Mouse (Mus musculus): ENCODE results near the gene Mtrex. TPM values are rescaled to one million over a fixed set of nuclear protein-coding genes. Genes with fewer than 3 reads are reported as not detected.

Gene Mtrex
- polyA plus RNA-seq, 1 experiment from 2014 or later, result 70.6 TPM

- Histone ChIP-seq H3K36me3 (ENCODE audit: control insufficient read depth, insufficient read depth, low read length) (peaks cover 29% of the 10 kb centered on the region), H3K4me2 (ENCODE audit: low read length) (no peak overlapping the region), H3K4me3 (ENCODE audit: low read depth, low read length) (no peak overlapping the region), H3K9me3 (replicated peaks; ENCODE audit: control insufficient read depth, low read length) (no peaks in the 10 kb centered on the region), H3K27me3 (replicated peaks; ENCODE audit: control insufficient read depth, insufficient read depth, low read length) (no peaks in the 10 kb centered on the region), H3K4me1 (ENCODE audit: control insufficient read depth, insufficient read depth, low read length) (no peaks in the 10 kb centered on the region), H3K27ac (ENCODE audit: low read depth, low read length) (no peak overlapping the region), H3K9ac (ENCODE audit: low read length) (no peak overlapping the region)
- no peak for ATAC-seq
- peak; percentile 17 for DNase-seq (ENCODE audit: low spot score)
- 30% methylated on average over 5 of the region's 5 CpGs for WGBS
Measured at GRCm38 (mm10) chr13:112861825-112862306, 65.3 kb downstream of the Mtrex start.

GRCm38 (mm10) chr13:112860911-112861310 is 66.3 kb downstream of the Mtrex start:
- Histone ChIP-seq H3K9ac (ENCODE audit: low read length) (no peak overlapping the region), H3K9me3 (replicated peaks; ENCODE audit: control insufficient read depth, low read length) (no peaks in the 10 kb centered on the region), H3K4me3 (ENCODE audit: low read depth, low read length) (no peak overlapping the region), H3K27ac (ENCODE audit: low read depth, low read length) (no peak overlapping the region), H3K36me3 (ENCODE audit: control insufficient read depth, insufficient read depth, low read length) (peaks cover 19% of the 10 kb centered on the region), H3K4me1 (ENCODE audit: control insufficient read depth, insufficient read depth, low read length) (no peaks in the 10 kb centered on the region), H3K4me2 (ENCODE audit: low read length) (no peak overlapping the region), H3K27me3 (replicated peaks; ENCODE audit: control insufficient read depth, insufficient read depth, low read length) (no peaks in the 10 kb centered on the region)
- 91% methylated on average over 9 of the region's 9 CpGs for WGBS
- DNase-seq (ENCODE audit: low spot score) (no peak), ATAC-seq (no peak)

- Histone ChIP-seq H3K4me1 (ENCODE audit: control insufficient read depth, insufficient read depth, low read length) (no peaks in the 10 kb centered on the region), H3K27me3 (replicated peaks; ENCODE audit: control insufficient read depth, insufficient read depth, low read length) (no peaks in the 10 kb centered on the region), H3K9ac (ENCODE audit: low read length) (no peak overlapping the region), H3K4me3 (ENCODE audit: low read depth, low read length) (no peak overlapping the region), H3K4me2 (ENCODE audit: low read length) (no peak overlapping the region), H3K36me3 (ENCODE audit: control insufficient read depth, insufficient read depth, low read length) (peaks cover 14% of the 10 kb centered on the region), H3K27ac (ENCODE audit: low read depth, low read length) (no peak overlapping the region), H3K9me3 (replicated peaks; ENCODE audit: control insufficient read depth, low read length) (no peaks in the 10 kb centered on the region)
- ATAC-seq (no peak), DNase-seq (ENCODE audit: low spot score) (no peak)
- 91% methylated on average over 2 of the region's 2 CpGs for WGBS
Measured at GRCm38 (mm10) chr13:112860370-112860769, 66.8 kb downstream of the Mtrex start.

- ATAC-seq (no peak), DNase-seq (ENCODE audit: low spot score) (no peak)
- Histone ChIP-seq H3K36me3 (ENCODE audit: control insufficient read depth, insufficient read depth, low read length) (peaks cover 7% of the 10 kb centered on the region; the same call in 1 of the 2 replicates), H3K4me3 (ENCODE audit: low read depth, low read length) (no peak overlapping the region), H3K27ac (ENCODE audit: low read depth, low read length) (no peak overlapping the region), H3K27me3 (replicated peaks; ENCODE audit: control insufficient read depth, insufficient read depth, low read length) (no peaks in the 10 kb centered on the region), H3K9me3 (replicated peaks; ENCODE audit: control insufficient read depth, low read length) (no peaks in the 10 kb centered on the region), H3K4me1 (ENCODE audit: control insufficient read depth, insufficient read depth, low read length) (no peaks in the 10 kb centered on the region), H3K9ac (ENCODE audit: low read length) (no peak overlapping the region), H3K4me2 (ENCODE audit: low read length) (no peak overlapping the region)
- 93% methylated on average over 21 of the region's 21 CpGs for WGBS
Measured at GRCm38 (mm10) chr13:112859574-112860134, 67.5 kb downstream of the Mtrex start.

GRCm38 (mm10) chr13:112857921-112858320 is 69.3 kb downstream of the Mtrex start:
- no peaks in the 10 kb centered on the region for H3K36me3 ChIP-seq (ENCODE audit: control insufficient read depth, insufficient read depth, low read length)
- H3K4me1 ChIP-seq (ENCODE audit: control insufficient read depth, insufficient read depth, low read length), result 0 out of 2 replicates have a peak, but pooled peaks cover 4% of the 10 kb centered on the region
- no peak overlapping the region for H3K27ac ChIP-seq (ENCODE audit: low read depth, low read length)
- no peak overlapping the region for H3K4me2 ChIP-seq (ENCODE audit: low read length)
- H3K9me3 ChIP-seq (replicated peaks; ENCODE audit: control insufficient read depth, low read length), result no peaks in the 10 kb centered on the region
- no peak overlapping the region for H3K4me3 ChIP-seq (ENCODE audit: low read depth, low read length)
- H3K27me3 ChIP-seq (replicated peaks; ENCODE audit: control insufficient read depth, insufficient read depth, low read length), result no peaks in the 10 kb centered on the region
- no peak for DNase-seq (ENCODE audit: low spot score)
- WGBS, result 72% methylated on average over 7 of the region's 7 CpGs
- no peak for ATAC-seq
- H3K9ac ChIP-seq (ENCODE audit: low read length), result no peak overlapping the region

- WGBS, result 46% methylated on average over 6 of the region's 6 CpGs
- H3K9ac ChIP-seq (ENCODE audit: low read length), result no peak overlapping the region
- ATAC-seq, result peak; percentile 34; the same call in 1 of the 2 replicates
Measured at GRCm38 (mm10) chr13:112854402-112854801, 72.8 kb downstream of the Mtrex start.

GRCm38 (mm10) chr13:112853710-112854316 is 73.4 kb downstream of the Mtrex start:
- peak; percentile 20 for DNase-seq (ENCODE audit: low spot score)

More at GRCm38 (mm10) chr13:112854402-112854801, 72.8 kb downstream of the Mtrex start:
- Histone ChIP-seq H3K4me2 (ENCODE audit: low read length) (no peak overlapping the region), H3K4me3 (ENCODE audit: low read depth, low read length) (no peak overlapping the region), H3K36me3 (ENCODE audit: control insufficient read depth, insufficient read depth, low read length) (no peaks in the 10 kb centered on the region), H3K27ac (ENCODE audit: low read depth, low read length) (no peak overlapping the region), H3K4me1 (ENCODE audit: control insufficient read depth, insufficient read depth, low read length) (0 out of 2 replicates have a peak, but pooled peaks cover 4% of the 10 kb centered on the region), H3K27me3 (replicated peaks; ENCODE audit: control insufficient read depth, insufficient read depth, low read length) (no peaks in the 10 kb centered on the region), H3K9me3 (replicated peaks; ENCODE audit: control insufficient read depth, low read length) (no peaks in the 10 kb centered on the region)
- no peak for DNase-seq (ENCODE audit: low spot score)

GRCm38 (mm10) chr13:112845931-112846330 is 81.3 kb downstream of the Mtrex start:
- no peaks in the 10 kb centered on the region for H3K27me3 ChIP-seq (replicated peaks; ENCODE audit: control insufficient read depth, insufficient read depth, low read length)
- 94% methylated on average over 3 of the region's 3 CpGs for WGBS

More at GRCm38 (mm10) chr13:112853710-112854316, 73.4 kb downstream of the Mtrex start:
- ATAC-seq, result peak; percentile 57; the same call in 1 of the 2 replicates
- Histone ChIP-seq H3K27ac (ENCODE audit: low read depth, low read length) (no peak overlapping the region), H3K4me3 (ENCODE audit: low read depth, low read length) (no peak overlapping the region), H3K4me1 (ENCODE audit: control insufficient read depth, insufficient read depth, low read length) (0 out of 2 replicates have a peak, but pooled peaks cover 4% of the 10 kb centered on the region), H3K9me3 (replicated peaks; ENCODE audit: control insufficient read depth, low read length) (no peaks in the 10 kb centered on the region), H3K36me3 (ENCODE audit: control insufficient read depth, insufficient read depth, low read length) (no peaks in the 10 kb centered on the region), H3K4me2 (ENCODE audit: low read length) (no peak overlapping the region), H3K9ac (ENCODE audit: low read length) (no peak overlapping the region), H3K27me3 (replicated peaks; ENCODE audit: control insufficient read depth, insufficient read depth, low read length) (no peaks in the 10 kb centered on the region)
- WGBS, result 18% methylated on average over 17 of the region's 17 CpGs

More at GRCm38 (mm10) chr13:112845931-112846330, 81.3 kb downstream of the Mtrex start:
- ATAC-seq (no peak), DNase-seq (ENCODE audit: low spot score) (no peak)
- H3K36me3 ChIP-seq (ENCODE audit: control insufficient read depth, insufficient read depth, low read length), result no peaks in the 10 kb centered on the region
- H3K27ac ChIP-seq (ENCODE audit: low read depth, low read length), result no peak overlapping the region
- H3K9ac ChIP-seq (ENCODE audit: low read length), result no peak overlapping the region
- no peaks in the 10 kb centered on the region for H3K9me3 ChIP-seq (replicated peaks; ENCODE audit: control insufficient read depth, low read length)
- H3K4me1 ChIP-seq (ENCODE audit: control insufficient read depth, insufficient read depth, low read length), result no peaks in the 10 kb centered on the region
- H3K4me2 ChIP-seq (ENCODE audit: low read length), result no peak overlapping the region
- H3K4me3 ChIP-seq (ENCODE audit: low read depth, low read length), result no peak overlapping the region

All from forebrain, embryonic 14.5 days (tissue).